Mouse (Mus musculus): Measurements from ENCODE around the gene Pip4k2b.
"Not testable (repeated sequence)": the region's sequence is repeated elsewhere in the genome, so short reads cannot be mapped to it uniquely, and the experiment has no call there.

The Pip4k2b gene
- long read RNA-seq, experiment 1, partial matches to known transcripts, result 0 of 1 reads
- long read RNA-seq, experiment 1, other reads (novel, unspliced or antisense), result 1 of 1 reads
- long read RNA-seq, experiment 2, partial matches to known transcripts, result 1 of 2 reads
- long read RNA-seq, experiment 2, other reads (novel, unspliced or antisense), result 1 of 2 reads

DNA sequence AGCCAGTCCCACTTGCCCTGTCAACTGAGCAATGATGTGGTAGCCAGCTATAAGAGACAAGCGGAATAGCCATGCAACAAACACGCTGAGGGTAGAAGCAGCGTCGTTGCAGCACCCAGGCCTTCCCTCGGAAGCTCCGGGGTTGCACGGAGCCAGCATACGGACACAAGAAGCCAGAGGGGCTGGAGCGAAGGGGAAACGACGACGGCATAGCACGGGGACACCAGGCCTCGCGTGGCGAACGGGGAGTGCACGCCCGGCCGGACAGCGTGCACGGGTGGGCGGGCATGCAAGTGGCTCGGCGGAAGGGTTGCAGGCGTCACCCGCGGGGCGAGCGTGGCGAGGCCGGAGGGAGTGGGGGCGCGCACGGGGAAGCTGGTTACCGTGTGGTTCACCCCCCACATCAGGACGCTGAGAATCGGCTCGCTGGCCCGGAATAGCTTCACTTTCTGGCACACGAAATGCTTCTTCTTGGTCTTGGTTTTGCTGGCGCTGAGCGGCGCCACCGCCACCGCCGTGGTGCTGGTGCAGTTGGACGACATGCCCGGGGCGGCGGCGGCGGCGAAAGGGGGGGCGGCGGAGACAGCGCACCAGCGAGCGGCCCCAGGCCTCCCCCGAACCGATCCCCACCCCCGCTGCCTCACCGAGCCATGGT, at the start of gene Pip4k2b:
TSS of gene Pip4k2b (minus strand) at position 642 of the 655 bp plus-strand sequence.
- intact Hi-C loops (cut with DNase I), result loop anchor here (5.0 kb wide), 1 partner anchor 42 kb away; the partner anchor contains the start of genes Pcgf2 and Psmb3

DNA sequence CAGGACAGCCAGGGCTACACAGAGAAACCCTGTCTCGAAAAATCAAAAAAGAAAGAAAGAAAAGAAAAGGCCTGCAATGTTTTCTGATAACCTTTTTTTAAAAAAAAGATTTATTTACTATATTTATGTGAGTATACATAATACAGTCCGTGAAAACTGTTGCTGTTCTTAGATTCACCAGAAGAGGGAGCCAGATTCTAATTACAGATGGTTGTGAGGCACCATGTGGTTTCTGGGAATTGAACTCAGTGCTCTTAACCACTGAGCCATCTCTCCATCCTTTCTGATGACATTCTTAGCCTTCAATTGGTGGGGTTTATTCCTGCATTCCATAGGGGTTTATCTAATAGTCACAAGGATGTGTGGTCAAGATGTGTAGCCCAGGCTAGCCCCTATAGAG, 48.7 kb upstream of the Pip4k2b start:
- intact Hi-C loops (cut with DNase I), result no loop called here

DNA sequence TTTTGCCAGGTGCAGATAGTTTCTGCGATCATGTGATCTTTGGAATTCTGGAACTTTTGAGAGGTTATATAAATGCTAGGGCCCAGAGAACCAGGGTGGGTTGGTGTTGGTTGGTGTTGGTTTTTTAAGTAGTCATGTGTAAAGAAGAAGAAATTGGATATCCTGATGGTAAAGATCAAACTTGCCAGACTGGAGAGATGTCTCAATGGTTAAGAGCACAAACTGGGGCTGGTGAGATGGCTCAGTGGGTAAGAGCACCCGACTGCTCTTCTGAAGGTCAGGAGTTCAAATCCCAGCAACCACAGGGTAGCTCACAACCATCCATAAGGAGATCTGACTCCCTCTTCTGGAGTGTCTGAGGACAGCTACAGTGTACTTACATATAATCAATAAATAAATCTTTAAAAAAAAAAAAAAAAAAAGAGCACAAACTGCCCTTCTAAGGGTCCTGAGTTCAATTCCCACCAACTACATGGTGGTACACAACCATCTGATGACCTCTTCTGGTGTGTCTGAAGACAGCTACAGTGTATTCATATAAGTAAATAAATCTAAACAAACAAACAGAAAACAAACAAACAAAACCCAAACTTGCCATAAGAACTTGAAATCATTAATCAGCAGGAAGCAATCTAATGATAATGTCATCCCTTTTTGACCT, 46.4 kb upstream of the Pip4k2b start:
- intact Hi-C loops (cut with DNase I), result not testable (repeated sequence)

DNA sequence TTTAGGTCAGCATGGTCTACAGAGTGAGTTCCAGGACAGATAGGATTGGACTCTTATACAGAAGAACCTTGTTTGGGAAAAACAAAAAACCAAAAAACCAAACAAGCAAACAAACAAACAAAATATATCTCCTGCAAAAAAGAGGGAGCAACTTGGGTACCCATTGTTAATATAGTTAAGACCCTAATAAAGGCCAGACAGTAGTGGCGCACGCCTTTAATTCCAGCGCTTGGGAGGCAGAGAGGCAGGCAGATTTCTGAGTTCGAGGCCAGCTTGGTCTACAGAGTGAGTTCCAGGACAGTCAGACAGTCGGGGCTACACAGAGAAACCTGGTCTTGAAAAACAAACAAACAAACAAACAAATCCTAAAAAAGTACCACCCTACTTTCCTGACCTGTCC, 45.2 kb upstream of the Pip4k2b start:
- intact Hi-C loops (cut with DNase I), result no loop called here

DNA sequence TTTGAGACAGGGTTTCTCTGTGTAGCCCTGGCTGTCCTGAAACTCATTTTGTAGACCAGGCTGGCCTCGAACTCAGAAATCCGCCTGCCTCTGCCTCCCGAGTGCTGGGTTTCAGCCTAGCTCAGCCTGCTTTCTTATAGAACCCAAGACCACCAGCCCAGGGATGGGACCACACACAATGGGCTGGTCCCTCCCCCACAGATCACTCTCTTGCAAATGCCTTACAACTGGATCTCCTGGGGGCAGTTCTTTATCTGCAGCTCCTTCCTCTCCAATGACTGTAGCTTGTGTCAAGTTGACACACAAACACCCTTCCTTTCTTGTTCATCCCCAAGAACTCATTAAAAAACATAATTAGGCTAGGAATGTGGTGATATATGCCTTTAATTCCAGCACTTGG, 43.5 kb upstream of the Pip4k2b start:
- intact Hi-C loops (cut with DNase I), result no loop called here

DNA sequence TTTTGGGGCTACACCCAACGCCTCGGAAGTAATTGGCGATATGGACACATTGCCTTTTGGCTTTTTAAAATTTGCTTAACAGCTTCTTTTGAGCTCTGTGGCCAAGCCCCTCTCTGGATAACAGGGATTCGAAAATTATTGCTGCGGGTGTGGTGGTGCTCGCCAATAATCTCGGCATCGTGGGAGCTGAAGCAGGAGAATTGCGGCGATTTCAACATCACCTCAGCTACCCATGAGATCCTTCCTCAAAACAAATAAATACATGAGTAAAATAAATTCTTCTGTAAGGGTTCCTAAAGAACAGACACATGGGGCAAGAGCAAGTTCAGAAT, 38.0 kb upstream of the Pip4k2b start:
- intact Hi-C loops (cut with DNase I), result no loop called here

DNA sequence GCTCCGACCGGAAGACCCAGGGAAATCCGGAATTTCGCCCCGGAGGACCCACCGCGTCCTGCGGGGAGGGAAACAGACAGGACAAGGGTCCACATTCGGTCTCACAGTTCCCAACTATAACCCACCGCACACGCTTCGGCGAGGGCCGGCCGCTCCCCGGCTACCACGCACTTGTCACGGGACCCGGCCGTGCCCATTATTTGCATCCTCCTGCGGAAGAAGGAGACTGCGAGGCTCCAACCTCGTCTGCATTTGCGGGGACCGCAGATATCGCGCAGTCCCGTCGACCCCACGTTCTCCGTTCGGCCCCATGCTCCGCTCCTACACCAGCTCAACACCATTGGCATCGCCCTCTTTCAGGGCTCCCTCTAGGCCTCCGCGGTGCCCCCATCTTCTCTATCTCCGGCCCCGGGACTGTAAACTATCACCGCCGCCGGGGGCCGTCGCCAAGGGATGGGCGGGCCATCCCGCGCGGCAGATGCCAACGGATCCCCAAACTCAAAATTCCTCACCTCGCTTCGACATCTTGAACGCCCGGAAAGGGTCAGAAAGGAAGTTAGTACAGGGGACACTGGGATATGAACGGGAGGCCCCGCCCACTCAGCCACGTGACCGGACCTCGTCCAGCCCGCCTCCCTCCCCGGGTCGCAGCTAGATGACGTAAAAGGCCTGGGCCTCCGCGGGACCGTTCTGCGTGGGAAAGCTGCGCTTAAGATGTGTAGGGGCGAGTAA, 37.5 kb upstream of the Pip4k2b start, which contains the start of gene Rpl23:
TSS of gene Rpl23 (minus strand) at position 606 of the 732 bp plus-strand sequence.
- intact Hi-C loops (cut with DNase I), result no loop called here

DNA sequence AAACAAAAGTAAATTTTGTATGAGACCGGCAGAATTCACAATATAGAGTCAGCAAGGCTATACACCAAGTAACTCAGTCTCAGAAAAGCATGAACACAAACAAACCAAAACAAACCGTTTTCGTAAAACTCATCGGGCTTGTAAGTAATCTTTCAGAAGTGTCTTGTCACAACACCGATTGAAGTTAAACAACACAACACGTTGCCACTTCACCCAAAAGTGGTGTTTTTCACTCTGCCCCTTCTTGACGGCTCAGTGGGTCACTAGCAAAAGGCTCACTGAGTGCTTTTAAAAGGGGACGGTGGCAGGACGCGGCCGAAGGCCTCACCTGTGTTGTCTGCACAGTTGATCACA, 37.0 kb upstream of the Pip4k2b start:
- intact Hi-C loops (cut with DNase I), result no loop called here

DNA sequence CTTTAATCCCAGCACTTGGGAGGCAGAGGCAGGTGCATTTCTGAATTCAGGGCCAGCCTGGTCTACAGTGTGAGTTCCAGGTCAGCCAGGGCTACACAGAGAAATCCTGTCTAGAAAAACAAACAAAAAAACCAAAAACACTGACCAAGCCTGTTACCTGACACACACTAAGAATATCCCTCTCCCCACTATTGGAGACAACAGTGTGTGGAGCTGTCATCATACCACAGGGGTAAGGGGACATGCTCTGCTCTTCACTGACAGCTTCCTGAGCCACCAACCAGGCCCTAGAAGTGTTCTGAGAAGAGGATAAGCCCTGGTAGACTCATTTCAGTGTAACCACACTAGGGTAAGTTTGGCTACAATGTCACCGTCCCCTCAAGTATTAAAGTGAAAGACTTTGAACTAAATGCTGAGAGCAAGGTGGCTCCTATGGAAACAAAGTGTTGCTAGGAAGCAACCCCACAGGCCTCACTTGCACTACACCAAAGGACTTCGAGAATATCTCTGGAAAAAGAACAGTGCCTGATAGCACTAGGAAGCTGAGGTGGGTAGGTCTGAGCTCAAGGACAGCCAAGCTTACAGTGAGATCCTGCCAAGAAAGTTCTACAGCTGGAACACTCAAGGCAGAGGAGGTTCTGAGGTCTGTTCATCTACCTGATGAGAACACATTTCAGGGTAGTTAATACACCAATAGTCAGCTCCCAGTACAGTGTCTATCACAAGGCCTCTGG, 35.6 kb upstream of the Pip4k2b start:
- intact Hi-C loops (cut with DNase I), result no loop called here

DNA sequence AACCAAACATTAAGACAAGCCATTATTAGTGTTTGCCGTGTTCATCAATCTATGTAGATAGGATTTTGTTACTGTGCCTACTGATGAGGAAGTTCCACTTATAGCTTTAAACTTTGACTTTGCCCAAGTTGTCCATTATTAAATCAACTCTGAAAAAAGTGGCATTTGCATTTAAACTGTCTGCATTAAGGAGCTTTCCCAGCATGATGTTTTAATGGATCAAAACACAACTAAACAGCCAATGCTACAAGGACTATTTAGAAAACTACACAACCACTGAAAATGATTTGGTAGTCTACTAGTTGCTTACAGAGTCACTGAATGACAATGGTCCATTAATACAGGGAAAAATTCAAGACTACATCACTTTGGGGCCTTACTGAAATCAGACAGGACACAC, 34.4 kb upstream of the Pip4k2b start:
- intact Hi-C loops (cut with DNase I), result no loop called here

DNA sequence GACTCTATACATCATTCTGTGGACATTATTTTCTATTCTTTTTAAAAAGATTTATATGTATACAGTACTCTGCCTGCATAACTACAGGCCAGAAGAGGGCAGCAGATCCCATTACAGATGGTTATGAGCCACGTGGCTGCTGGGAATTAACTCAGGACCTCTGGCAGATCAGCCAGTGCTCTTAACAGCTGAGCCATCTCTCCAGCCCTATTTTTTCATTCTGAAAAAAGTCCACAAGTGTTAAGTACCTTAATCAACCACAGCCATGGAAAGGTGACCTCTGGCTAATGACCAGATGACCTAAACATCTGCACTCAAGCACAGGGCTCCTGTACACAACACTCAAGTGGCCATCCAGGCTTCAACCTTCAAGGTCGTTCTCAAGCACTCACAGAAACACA, 32.6 kb upstream of the Pip4k2b start:
- intact Hi-C loops (cut with DNase I), result no loop called here

DNA sequence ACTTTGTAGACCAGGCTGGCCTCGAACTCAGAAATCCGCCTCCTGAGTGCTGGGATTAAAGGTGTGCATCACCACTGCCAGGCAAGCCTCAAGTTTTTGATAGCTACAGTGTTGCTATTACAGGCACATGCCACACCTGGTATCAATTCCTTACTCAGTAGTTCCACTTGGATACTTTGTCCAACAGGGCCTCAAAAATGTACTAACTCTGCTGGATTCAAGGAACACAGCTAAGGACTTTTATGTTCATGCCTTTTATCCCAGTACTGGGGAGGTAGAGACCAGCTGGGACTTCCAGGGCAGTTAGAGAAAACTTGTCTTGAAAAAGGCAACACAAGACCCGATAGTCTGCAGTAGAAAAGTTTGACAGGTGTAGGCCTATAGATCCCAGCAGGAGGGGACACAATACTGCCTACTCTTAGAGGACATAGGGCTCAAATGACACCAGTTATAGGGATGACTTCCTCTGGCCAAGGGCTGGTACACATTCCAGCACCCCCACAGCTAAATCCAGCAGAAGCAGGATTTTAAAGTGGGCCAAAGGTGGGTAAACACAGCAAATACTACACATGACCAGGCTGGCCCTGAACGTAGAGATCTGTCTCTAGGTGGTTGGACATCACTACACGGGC, 32.1 kb upstream of the Pip4k2b start:
- intact Hi-C loops (cut with DNase I), result no loop called here

DNA sequence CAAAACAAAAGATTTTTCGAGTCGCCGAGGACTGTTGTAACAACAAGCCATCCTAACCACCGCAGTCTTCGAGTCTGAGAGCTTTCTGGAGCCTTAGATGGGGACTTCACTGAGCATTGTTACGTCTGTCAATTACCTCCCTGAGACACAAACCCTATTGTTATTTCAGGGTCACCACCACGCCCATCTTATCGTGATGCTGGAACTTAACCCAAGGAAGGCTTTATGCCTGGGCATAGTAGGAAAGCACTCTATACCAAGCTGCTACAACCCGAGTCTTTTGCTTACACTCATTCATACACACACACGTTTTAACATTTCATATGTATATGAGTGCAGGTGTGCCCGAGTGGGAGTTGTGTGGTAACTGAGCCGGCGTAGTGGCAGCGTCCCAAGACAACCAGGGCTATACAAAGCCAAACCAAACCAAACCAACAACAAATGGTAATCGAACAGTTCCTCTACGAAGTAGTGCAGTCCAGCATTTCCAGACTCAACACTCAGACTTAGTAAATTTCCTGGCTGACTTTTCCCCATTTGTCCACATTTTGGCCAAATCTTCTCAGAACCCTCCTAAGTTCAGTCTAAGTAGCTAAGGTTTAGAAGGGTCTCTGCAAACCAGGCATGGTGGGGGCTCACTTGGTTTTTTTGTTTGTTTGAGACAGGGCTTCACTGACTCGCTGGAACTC, 31.4 kb upstream of the Pip4k2b start, which contains the start of gene 1700001P01Rik:
TSS of gene 1700001P01Rik (minus strand) at position 111 of the 689 bp plus-strand sequence.
- intact Hi-C loops (cut with DNase I), result no loop called here

DNA sequence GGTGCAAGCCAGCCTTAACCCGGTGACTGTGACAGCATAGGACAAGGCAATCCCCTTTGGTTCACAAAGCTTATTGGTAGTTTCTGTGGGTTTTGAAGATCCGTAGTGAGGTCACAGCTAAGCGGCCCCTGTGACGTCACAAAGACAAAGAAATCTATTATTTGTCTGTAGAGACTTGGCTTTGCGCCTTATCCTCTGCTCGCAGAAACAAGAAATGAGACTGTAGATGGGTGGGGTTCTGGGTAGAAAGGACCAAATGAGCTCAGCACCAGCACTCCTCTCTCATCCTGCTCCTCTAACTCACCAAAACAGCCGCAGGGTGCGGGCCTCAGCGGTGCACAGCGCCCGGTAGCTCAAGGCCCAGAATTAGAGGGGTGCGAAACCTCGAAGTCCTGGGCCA, 30.7 kb upstream of the Pip4k2b start:
- intact Hi-C loops (cut with DNase I), result no loop called here

DNA sequence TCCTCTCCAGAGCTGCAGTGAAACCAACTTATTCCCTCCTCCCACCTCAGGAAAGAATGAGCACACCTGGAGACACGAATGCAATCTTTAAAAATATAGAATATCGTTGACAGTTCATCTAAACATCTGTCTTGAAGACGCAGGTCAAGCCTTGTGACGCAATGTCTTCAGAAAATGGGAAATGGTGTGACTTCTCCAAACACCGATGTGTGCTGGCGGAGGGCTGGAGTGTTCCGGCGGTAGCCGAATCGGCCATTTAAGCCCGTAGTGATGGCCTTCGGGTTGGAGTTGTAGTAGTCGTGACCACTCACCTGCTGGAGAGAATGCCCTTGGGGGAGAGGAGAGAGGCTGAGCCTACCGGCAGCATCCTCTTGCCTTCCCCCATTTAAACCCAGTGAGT, 26.9 kb upstream of the Pip4k2b start:
- intact Hi-C loops (cut with DNase I), result no loop called here

DNA sequence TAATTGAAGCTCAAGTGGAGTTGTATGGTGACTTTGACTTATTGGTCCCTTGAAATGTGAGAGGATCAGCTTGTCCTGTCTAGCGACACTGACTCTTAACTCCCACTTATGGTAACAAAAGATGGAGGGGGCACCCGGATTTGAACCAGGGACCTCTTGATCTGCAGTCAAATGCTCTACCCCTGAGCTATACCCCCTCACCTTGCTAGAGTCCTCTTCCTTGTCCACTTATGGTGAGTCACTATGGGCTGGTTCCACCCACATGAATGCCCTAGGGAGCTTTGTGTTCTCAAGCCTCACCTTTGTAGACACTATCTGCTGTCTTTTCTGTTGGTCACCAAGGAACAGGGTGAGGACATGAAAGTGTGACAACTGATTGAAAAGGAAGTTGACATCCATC, 25.2 kb upstream of the Pip4k2b start:
- intact Hi-C loops (cut with DNase I), result no loop called here

DNA sequence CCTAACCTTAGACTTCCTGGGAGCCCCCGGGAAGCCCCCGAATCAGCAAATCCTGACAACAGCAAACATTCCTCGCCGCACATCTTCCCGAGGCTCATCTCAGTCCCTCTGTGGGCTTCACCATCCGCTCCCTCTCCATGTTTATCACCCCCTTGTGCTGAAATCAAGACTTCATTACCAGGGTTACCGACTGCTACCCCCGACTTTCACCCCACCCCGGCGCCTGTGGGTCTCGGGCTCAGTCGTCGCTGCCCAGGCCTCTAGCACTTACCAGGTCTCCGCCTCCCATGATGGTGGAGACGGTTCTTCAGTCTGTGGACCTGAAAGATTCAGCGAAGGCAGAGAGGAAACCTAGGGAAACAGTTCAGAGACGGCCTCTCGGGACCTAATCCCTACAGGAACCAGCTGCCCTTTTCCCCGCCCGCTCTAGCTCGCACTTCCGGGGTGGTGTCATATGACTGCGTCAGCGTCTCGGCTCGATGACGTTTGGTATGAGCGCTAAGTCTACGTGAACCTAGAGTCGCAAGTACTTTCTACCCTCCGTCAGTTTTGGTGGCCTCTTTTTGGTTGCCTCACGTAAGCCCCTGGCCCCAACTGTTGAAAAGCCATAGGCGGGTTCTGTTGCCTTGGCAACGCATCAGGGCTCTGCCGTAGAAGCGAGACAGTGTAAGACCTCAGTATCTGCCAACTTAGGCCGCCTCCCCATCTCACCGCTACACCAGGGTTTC, 21.8 kb upstream of the Pip4k2b start, which contains the start of gene Cwc25:
TSS of gene Cwc25 (minus strand) at position 403 of the 728 bp plus-strand sequence.
- intact Hi-C loops (cut with DNase I), result no loop called here

DNA sequence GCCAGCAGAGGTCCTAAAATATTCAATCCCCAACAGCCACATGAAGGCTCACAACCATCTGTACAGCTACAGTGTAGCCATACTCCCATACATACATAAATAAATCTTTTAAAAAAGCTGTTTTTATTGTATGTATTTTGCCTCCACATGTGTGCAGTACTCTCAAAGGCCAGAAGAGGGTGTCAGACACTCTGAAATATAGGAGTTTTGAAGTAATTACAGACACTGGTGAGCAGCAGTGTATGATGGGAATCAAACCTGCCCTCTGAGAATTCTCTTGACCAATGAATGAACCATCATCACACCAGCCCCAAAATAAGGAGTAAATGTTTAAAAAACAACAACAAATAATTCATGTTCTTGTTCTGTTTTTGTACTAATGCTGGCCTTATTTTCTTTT, 17.1 kb upstream of the Pip4k2b start:
- intact Hi-C loops (cut with DNase I), result no loop called here

DNA sequence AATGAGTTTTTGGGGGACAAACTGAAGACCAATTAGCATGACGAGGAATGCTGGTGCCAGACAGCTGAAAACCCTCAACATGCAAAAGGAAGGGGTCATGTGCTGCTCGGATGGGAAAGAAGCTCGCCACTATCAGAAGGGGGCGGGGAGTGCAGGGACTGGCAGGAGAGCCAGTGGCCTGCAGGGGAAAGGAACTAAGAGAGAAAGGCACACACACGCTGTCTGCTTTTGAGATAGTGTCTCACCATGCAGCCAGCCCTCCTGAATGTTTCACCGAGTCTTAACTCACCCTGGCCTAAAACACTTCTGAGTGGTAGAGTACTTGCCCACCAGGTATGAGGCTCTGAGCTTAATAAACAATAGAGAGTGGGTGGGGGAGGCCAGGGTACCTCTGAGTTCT, 14.4 kb upstream of the Pip4k2b start:
- intact Hi-C loops (cut with DNase I), result no loop called here

DNA sequence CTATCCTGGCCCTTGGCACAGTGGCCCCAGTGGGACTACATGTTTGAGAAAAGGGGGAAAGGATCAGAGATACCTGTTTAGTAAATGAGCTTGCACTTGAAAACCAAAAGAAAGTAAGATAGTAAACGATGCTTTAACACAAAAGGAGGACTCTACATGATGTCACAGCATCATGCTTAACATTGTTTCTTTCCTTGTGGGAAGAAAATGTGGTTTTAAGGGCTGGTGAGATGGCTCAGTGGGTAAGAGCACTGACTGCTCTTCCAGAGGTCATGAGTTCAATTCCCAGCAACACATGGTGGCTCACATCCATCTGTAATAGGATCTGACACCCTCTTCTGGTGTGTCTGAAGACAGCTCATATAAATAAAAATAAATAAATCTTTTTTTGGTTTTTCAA, 13.6 kb upstream of the Pip4k2b start:
- intact Hi-C loops (cut with DNase I), result no loop called here

All from adrenal gland (tissue).